Mouse (Mus musculus) kidney, postnatal 25 days (tissue): Measurements from ENCODE around the gene Coq4.

ENCODE experiments used
- DNase-seq, 2 experiments: peaks; one replicate each; pipeline ENCODE4 v3.0.0; 2021; ENCODE audit warnings: mixed read lengths in 2 of 2

The Coq4 gene

DNA sequence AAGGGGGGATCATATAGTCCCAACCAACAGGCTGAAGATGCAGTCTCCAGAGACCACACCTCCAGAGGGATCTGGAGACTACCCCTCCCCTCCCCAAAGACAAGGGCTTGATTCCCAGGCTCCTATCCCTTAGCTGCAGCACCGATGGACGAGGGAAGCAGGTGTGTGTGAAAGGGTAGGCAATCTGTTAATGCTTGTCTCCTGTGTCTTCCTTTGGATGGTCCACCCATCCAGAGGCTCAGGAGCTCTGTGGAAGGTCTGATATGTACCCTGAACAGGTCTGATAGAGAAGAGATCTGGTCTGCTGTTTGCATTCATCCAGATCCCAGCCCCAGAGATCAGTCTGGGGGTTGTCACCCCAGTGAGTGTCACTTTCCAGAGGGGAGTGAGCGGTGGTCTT is 59.6 kb downstream of the Coq4 start:
- no peak for DNase-seq
